Mouse (Mus musculus) midbrain, embryonic 15.5 days (tissue): ENCODE measurements around the gene S1pr4. TPM values are rescaled to one million over a fixed set of nuclear protein-coding genes. Genes with fewer than 3 reads are reported as not detected.

ENCODE experiments used
- ATAC-seq: fragments of 200-750 bp; cut with Nextera tagmentation; replicated peaks from 2 replicates; pipeline ENCODE4 v1.8.0; 2017; ENCODE audit warnings: moderate TSS enrichment
- H3K27ac ChIP-seq: fragments of 300-500 bp; sonication (generic); 2 replicates; pipeline ENCODE4 v1.5.1; 2015; ENCODE audit warnings: mild to moderate bottlenecking, inconsistent platforms
- H3K27me3 ChIP-seq: fragments of 300-500 bp; sonication (generic); replicated peaks from 2 replicates; pipeline ENCODE4 v1.6.1; 2015; ENCODE audit warnings: inconsistent platforms
- H3K36me3 ChIP-seq: fragments of 300-500 bp; sonication (generic); replicated peaks from 2 replicates; pipeline ENCODE4 v1.6.1; 2015; ENCODE audit warnings: inconsistent platforms
- H3K4me1 ChIP-seq: fragments of 300-500 bp; sonication (generic); 2 replicates; pipeline ENCODE4 v1.6.1; 2015; ENCODE audit warnings: inconsistent platforms
- H3K4me2 ChIP-seq: fragments of 300-500 bp; sonication (generic); 2 replicates; pipeline ENCODE4 v1.6.1; 2015; ENCODE audit warnings: inconsistent platforms, mild to moderate bottlenecking, moderate library complexity
- H3K4me3 ChIP-seq: fragments of 300-500 bp; sonication (generic); 2 replicates; pipeline ENCODE4 v1.5.1; 2015; ENCODE audit warnings: mild to moderate bottlenecking, inconsistent platforms
- H3K9ac ChIP-seq: fragments of 300-500 bp; sonication (generic); 2 replicates; pipeline ENCODE4 v1.6.1; 2015; ENCODE audit warnings: mild to moderate bottlenecking, inconsistent platforms
- H3K9me3 ChIP-seq: fragments of 300-500 bp; sonication (generic); 2 replicates; pipeline ENCODE4 v1.6.1; 2016; ENCODE audit warnings: inconsistent platforms
- WGBS: fragments of 180-500 bp; shearing (Covaris S2); methylation state at CpG from one replicate; pipeline ENCODE4 v1.1.7; 2015; ENCODE audit warnings: mixed read lengths; 5-methylcytosine and 5-hydroxymethylcytosine counted together
- polyA plus RNA-seq: library from polyadenylated mRNA; unstranded; fragments of >200 nt; fragmentation: Nextera tagmentation; extraction: Ambion mirVana; gene quantifications from 2 replicates; pipeline ENCODE4 v1.2.1, GENCODE M21; 2015

S1pr4 gene
- polyA plus RNA-seq, 1 experiment from 2014 or later: 0.71 TPM

DNA sequence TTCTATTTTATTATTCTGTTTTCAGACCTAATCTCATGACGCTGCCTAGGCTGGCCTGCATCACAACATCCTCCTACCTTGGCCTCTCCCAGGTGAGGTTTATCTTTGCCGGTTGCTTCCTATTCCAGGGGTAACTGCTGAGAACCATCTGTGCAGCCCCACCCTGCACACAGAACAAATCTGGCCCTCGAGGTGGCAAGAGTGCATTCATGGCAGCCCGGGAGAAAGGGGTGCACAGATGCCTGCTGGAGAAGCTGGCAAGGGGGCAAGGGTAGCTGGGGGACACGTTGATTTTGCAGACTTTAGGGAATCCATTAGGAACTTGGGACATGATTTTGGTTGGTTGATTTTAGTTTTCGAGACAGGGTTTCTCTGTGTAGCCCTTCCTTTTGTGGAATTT lies 41.7 kb downstream of the S1pr4 start:
- Histone ChIP-seq H3K4me3 (no peak overlapping the region), H3K9ac (no peak overlapping the region), H3K27ac (no peak overlapping the region), H3K4me1 (no peaks in the 10 kb centered on the region), H3K27me3 (peaks cover 66% of the 10 kb centered on the region), H3K36me3 (peaks cover 8% of the 10 kb centered on the region; the same call in 1 of the 2 replicates), H3K4me2 (no peak overlapping the region), H3K9me3 (no peaks in the 10 kb centered on the region)
- WGBS: 83% methylated on average over 6 of the region's 6 CpGs
- ATAC-seq: no peak

DNA sequence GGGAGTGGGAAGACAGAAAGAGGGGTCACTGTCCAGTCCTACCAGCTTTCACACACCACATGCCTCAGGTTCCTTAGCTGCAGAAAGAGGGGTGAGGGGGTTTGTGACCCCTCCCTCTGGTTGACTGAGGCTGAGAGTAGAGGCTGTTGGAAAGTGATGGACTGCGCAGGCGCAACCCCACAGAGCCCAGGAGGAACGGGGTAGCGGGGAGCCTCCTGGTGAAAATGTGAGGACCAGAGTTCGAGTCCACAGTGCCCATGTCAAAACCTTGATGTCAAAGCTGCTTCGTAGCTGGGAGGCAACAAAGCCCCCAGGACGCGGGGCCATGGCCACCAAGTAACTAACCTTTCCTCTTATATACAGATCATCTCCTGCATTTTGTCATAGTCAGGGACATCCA lies 42.3 kb downstream of the S1pr4 start:
- Histone ChIP-seq H3K4me3 (no peak overlapping the region), H3K9ac (no peak overlapping the region), H3K36me3 (peaks cover 8% of the 10 kb centered on the region; the same call in 1 of the 2 replicates), H3K27ac (no peak overlapping the region), H3K9me3 (no peaks in the 10 kb centered on the region), H3K4me1 (no peaks in the 10 kb centered on the region), H3K27me3 (peaks cover 68% of the 10 kb centered on the region), H3K4me2 (no peak overlapping the region)
- ATAC-seq: no peak
- WGBS: 93% methylated on average over 8 of the region's 8 CpGs

DNA sequence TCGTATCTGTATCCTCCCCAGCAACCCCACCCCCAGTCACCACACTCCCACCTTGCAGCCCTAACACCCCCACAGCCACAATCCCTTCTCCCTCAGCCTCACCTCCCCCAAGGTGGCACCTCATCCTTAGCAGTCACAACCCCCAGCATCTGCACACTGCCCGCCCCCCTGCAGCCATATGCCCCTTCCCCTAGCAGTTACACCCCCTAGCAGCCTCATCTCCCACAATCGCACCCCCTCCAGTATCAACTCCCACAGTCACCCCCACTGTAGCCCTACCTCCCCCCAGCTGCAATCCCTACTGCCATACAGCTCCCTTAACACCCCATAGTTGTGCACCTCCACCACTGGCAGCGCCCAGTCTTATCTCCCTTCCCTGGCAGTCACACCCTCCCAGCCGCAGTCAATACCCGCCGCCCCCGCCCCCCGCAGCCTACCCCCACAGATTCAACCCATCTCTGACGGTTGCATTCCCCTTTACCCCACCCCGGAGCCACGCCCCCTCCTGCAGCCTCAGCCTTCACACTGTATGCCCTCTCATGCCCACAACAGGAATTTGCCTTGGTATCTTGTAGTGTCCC lies 42.9 kb downstream of the S1pr4 start:
- Histone ChIP-seq H3K27me3 (peaks cover 68% of the 10 kb centered on the region), H3K36me3 (peaks cover 2% of the 10 kb centered on the region; the same call in 1 of the 2 replicates), H3K9ac (no peak overlapping the region), H3K4me3 (no peak overlapping the region), H3K4me1 (no peaks in the 10 kb centered on the region), H3K27ac (no peak overlapping the region), H3K4me2 (no peak overlapping the region), H3K9me3 (no peaks in the 10 kb centered on the region)
- WGBS: 64% methylated on average over 12 of the region's 12 CpGs
- 0 out of 2 replicates have a peak, but pooled peaks have one; percentile 10 for ATAC-seq

DNA sequence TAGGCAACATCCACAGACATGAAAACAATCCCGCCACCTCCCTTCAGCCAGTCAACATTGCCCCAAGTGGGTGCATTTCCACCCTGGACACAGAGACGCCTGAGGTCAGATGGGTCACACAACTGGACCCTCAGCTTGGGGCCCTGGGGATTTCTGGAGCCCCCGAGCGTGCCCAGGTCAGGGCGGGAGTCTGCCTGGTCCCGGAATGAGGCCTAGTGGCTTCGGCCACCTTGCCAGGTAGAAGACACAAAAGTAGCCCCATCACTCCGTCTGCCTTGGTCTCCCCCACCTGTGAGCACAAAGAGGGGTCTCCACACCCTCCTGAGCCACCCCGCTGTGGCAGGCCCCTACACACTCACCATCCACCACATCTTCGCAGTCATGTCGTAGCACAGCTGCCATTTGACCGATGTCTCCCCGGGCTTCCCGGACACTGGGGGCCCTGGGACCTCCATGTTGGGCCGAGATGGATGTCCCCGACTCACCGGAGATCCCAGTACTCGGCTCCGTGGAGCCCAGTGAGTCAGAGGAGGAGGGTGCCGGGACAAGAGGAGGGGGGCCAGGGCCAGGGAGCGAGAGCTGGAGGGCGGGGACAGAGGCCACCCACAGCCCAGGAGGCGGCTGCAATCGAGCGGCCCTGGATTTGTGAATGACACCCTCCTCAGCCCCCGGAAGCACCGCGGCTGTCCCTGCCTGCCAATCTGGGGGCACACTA lies 44.6 kb downstream of the S1pr4 start, which contains the start of gene Nfic:
Nfic (minus strand) TSS at position 455 of the 715 bp plus-strand sequence.
- WGBS: 65% methylated on average over 28 of the region's 28 CpGs
- no peak within 1 kb of the TSS for H3K27ac ChIP-seq
- H3K4me2 ChIP-seq: no peak within 1 kb of the TSS
- H3K27me3 ChIP-seq: peaks cover 68% of the 10 kb centered on the region
- no peaks in the 10 kb centered on the region for H3K4me1 ChIP-seq
- H3K9me3 ChIP-seq: no peaks in the 10 kb centered on the region
- no peak within 1 kb of the TSS for H3K9ac ChIP-seq
- H3K36me3 ChIP-seq: no peaks in the 10 kb centered on the region
- no peak for ATAC-seq
- no peak within 1 kb of the TSS for H3K4me3 ChIP-seq

DNA sequence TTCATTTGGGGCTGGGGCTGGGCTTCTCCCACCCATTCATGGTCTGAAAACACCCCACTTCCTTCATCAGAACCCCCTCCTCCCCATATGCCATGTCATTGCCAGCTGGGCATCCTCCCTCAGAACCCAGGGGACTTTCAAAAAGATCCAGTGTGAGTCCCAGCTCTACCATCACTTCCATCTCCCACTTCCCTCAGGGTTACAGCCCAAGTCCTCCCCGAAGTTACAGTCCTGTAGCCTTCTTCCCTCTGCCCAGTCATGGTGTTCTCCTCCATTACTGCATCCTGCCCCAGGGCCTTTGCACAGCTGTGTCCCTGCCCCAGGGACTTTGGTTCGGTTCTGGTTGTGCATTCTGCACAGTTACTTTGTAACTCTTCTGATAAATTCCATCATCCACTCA lies 45.8 kb downstream of the S1pr4 start:
- H3K4me2 ChIP-seq: no peak overlapping the region
- no peak for ATAC-seq
- no peak overlapping the region for H3K4me3 ChIP-seq
- H3K27me3 ChIP-seq: peaks cover 71% of the 10 kb centered on the region
- no peaks in the 10 kb centered on the region for H3K9me3 ChIP-seq
- 73% methylated on average over 2 of the region's 2 CpGs for WGBS
- no peaks in the 10 kb centered on the region for H3K4me1 ChIP-seq
- no peak overlapping the region for H3K9ac ChIP-seq
- no peaks in the 10 kb centered on the region for H3K36me3 ChIP-seq
- H3K27ac ChIP-seq: no peak overlapping the region

DNA sequence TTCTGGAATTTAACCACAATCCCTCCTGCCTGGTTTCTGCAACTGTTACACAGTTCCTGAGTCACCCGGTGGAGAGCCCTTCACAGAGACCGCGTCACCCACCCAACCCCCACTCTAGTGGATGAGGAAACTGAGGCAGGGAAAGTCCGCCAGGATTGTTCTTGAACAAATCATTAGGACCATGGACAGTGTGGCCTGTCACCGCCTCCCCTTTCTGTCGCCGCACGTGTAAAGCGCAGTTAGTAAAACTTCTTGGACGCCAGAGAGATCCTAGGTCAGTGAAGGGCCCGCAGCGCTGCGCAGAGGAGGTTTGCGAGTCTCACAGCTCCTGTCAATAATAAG lies 47.0 kb downstream of the S1pr4 start:
- H3K9me3 ChIP-seq: no peaks in the 10 kb centered on the region
- no peak overlapping the region for H3K27ac ChIP-seq
- no peak overlapping the region for H3K9ac ChIP-seq
- H3K4me3 ChIP-seq: no peak overlapping the region
- 4% methylated on average over 14 of the region's 14 CpGs for WGBS
- no peaks in the 10 kb centered on the region for H3K36me3 ChIP-seq
- no peak overlapping the region for H3K4me2 ChIP-seq
- H3K4me1 ChIP-seq: no peaks in the 10 kb centered on the region
- ATAC-seq: no peak
- peaks cover 79% of the 10 kb centered on the region for H3K27me3 ChIP-seq

DNA sequence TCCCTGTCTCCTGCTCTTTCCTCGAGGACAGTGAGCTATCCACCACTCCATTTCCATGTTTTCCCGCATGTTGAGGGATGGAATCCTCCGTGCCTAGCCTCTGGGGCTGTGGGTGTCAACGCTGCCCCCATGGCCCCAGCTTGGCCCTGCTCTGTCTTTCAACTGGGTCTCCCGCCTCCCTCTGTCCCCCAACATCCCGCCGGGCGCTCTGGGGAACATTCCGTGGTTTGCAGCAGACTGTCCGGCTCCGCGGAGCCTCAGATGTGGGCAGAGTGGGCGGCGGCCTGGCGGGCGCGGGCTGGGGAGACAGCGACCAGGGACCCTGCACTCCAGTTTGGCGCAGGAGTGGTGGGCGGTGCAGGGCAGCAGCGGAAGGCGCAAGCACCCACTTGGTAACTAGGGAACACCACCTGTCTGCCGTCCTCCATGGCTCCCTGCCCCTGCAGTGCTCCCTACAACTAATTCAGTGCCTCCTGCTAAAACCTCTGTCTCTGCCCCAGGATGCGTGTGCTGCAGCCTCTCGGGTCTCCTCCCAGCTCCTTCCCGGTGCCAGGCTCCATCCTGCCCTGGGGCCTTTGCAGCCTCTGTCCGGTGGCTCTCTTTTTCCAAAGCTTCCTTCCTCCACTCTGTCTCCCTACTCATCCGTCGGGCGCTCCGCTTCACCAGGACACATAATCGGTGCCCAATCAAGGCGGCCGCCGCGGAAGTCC lies 47.5 kb downstream of the S1pr4 start:
- Histone ChIP-seq H3K27ac (no peak overlapping the region), H3K4me3 (no peak overlapping the region), H3K9me3 (no peaks in the 10 kb centered on the region), H3K4me2 (no peak overlapping the region), H3K36me3 (no peaks in the 10 kb centered on the region), H3K9ac (no peak overlapping the region), H3K27me3 (peaks cover 77% of the 10 kb centered on the region), H3K4me1 (no peaks in the 10 kb centered on the region)
- no peak for ATAC-seq
- 10% methylated on average over 36 of the region's 36 CpGs for WGBS

DNA sequence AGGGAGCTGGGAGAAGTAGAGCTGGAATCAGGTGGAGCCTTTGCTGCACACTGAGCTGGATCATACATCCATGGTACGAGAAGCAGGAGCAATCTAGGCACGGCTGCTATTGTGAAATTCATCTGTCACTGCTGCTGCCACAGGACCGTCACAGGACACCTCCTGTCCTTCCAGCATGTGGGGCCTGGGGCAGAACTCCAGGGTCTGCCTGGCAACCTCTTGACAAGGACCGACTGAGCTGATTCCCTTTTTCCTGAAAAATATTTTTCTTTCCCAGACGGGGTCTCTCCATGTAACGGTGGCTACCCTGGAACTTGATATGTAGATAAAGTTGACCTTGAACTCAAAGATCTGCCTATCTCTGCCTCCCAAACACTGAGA lies 48.6 kb downstream of the S1pr4 start:
- peaks cover 69% of the 10 kb centered on the region for H3K27me3 ChIP-seq
- no peak overlapping the region for H3K4me2 ChIP-seq
- no peak overlapping the region for H3K9ac ChIP-seq
- ATAC-seq: no peak
- no peak overlapping the region for H3K27ac ChIP-seq
- 71% methylated on average over 6 of the region's 6 CpGs for WGBS
- H3K9me3 ChIP-seq: no peaks in the 10 kb centered on the region
- H3K4me1 ChIP-seq: no peaks in the 10 kb centered on the region
- no peaks in the 10 kb centered on the region for H3K36me3 ChIP-seq
- no peak overlapping the region for H3K4me3 ChIP-seq

DNA sequence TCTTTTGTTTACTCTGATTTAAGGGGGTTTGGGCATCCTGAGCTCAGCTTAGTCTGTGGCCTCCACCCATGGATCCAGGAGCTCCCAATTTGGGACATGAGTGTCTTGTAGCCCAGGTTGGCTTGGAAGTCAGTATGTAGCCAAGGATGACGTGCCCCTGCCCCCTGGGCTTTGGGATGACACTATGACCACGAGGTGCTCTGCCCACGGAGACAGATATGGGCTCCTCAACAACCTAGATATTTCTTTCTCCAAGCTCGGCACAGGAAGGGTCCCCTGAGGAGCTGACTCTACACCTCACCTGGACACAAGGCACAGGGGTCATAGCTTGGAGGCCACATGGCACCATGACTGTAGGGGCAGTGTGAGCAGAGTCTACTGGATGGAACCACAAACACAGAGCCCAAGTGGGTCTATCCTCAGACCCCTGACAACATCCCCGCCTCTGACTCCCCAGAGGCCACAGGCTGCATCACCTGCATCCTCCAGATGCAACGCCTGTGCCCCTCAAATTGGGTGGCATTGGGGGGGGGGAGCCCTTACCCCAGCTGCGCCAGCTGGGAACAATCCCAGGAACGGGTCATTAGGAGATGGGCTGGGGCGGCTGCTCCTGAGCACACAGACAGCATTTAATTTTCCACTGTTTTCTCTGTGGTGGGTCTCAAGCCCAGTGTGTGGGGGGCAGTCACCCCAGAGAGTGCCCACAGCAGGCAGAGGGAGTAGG lies 49.1 kb downstream of the S1pr4 start:
- peaks cover 65% of the 10 kb centered on the region for H3K27me3 ChIP-seq
- WGBS: 59% methylated on average over 9 of the region's 9 CpGs

DNA sequence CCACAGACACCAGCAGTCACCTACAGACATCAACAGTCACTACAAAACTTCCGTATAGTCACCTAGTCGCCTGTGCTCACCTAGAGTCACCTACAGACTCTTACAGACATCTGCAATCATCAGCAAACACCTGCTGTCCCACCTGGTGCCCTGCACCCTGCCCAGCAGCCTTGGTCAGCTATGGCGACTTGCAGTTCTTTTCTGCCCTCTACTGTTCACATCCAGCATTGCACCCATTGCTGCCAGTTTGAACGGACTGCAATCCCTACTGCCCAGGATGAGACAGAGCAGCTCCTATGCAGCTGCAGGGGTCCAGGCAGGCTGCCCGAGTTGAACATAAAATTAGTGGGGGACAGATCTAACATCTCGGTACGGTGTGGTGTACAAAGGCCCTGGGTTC lies 49.8 kb downstream of the S1pr4 start:
- no peak overlapping the region for H3K4me2 ChIP-seq
- H3K27me3 ChIP-seq: peaks cover 58% of the 10 kb centered on the region
- H3K9me3 ChIP-seq: no peaks in the 10 kb centered on the region
- 2% methylated on average over 7 of the region's 7 CpGs for WGBS
- no peak overlapping the region for H3K27ac ChIP-seq
- no peak overlapping the region for H3K9ac ChIP-seq
- ATAC-seq: peak; percentile 81
- no peak overlapping the region for H3K4me3 ChIP-seq
- no peaks in the 10 kb centered on the region for H3K36me3 ChIP-seq
- no peaks in the 10 kb centered on the region for H3K4me1 ChIP-seq

More for the DNA sequence above, 49.1 kb downstream of the S1pr4 start:
- Histone ChIP-seq H3K36me3 (no peaks in the 10 kb centered on the region), H3K9ac (no peak overlapping the region), H3K4me2 (no peak overlapping the region), H3K4me3 (no peak overlapping the region), H3K4me1 (no peaks in the 10 kb centered on the region), H3K27ac (no peak overlapping the region), H3K9me3 (no peaks in the 10 kb centered on the region)
- no peak for ATAC-seq
